Mouse (Mus musculus) kidney, adult 2 months (tissue): Measurements from ENCODE around the gene Park7.

Source experiments
- CTCF ChIP-seq: fragments of 200-500 bp; conservative IDR thresholded peaks from 2 replicates; pipeline ENCODE4 v1.5.1; 2011; ENCODE audit warnings: low read depth, mild to moderate bottlenecking, control low read depth, low read length, moderate library complexity, mixed read lengths; ENCODE audit not compliant: insufficient read depth, insufficient read length
- POLR2A ChIP-seq: fragments of 200-500 bp; IDR thresholded peaks from one replicate; pipeline ENCODE4 v1.6.1; 2011; ENCODE audit warnings: low read depth, low read length, control low read depth

DNA sequence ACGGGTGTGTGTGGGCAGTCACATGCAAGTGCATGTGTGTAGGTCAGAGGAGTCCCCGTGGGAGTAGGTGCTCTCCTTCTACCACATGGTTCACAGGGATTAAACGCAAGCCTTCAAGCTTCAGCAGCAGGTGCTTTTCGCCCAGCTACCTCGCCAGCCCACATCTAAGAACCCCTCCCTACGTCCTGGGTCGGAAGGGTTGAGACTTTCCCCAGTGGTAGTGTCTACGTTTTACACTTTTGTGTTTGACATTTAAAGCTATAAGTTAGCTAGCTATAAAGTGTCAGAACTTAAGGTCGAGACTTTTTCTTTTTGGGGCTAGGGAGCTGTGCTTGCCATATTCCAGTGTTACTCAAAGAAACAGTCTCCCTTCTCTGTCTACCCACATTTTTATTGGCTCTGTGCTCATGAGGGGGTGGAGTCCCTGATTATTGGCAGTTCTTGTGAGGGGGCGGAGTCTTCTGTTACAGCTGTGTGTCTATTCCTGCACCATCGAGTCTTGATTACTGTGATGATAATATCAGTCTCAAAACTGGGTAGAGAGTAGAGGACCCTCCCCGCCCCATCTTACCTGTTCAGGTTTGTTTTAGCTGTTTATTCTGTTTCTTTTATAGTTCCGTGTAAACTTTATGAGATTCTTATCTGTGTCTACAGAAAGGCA, 25.9 kb upstream of the Park7 start:
- TF ChIP-seq CTCF (no peak), POLR2A (no peak)
